Mouse (Mus musculus) cerebellum, adult 2 months (tissue): ENCODE data around the gene Zfp12. TPM values are rescaled to one million over a fixed set of nuclear protein-coding genes. Genes with fewer than 3 reads are reported as not detected.
A peak's percentile ranks its signal among the peaks of the same experiment; 100 is the strongest.

ENCODE experiments used
- DNase-seq, 2 experiments: peaks; one replicate each; pipeline ENCODE4 v3.0.0; 2021
- H3K27ac ChIP-seq: fragments of 200-500 bp; 2 replicates; pipeline ENCODE4 v1.5.1; 2012; ENCODE audit warnings: low read length, control low read depth, inconsistent platforms; ENCODE audit not compliant: insufficient read depth
- H3K27me3 ChIP-seq: fragments of 200-500 bp; 2 replicates; pipeline ENCODE4 v1.6.1; 2012; ENCODE audit warnings: inconsistent platforms, mild to moderate bottlenecking, low read length, moderate library complexity; ENCODE audit not compliant: control insufficient read depth, insufficient read depth
- H3K4me1 ChIP-seq: fragments of 200-500 bp; 2 replicates; pipeline ENCODE4 v1.6.1; 2011; ENCODE audit warnings: low read length; ENCODE audit not compliant: control insufficient read depth, insufficient read depth
- H3K4me3 ChIP-seq: fragments of 200-500 bp; replicated peaks from 2 replicates; pipeline ENCODE3; 2011; ENCODE audit warnings: mild to moderate bottlenecking, low read depth, low read length, control low read depth; ENCODE audit not compliant: insufficient read depth
- CTCF ChIP-seq: fragments of 200-500 bp; IDR thresholded peaks from 2 replicates; pipeline ENCODE4 v1.5.1; 2011; ENCODE audit warnings: low read depth, mild to moderate bottlenecking, control low read depth, low read length, moderate library complexity, borderline replicate concordance; ENCODE audit not compliant: insufficient read depth
- POLR2A ChIP-seq: fragments of 200-500 bp; IDR thresholded peaks from 2 replicates; pipeline ENCODE4 v1.6.1; 2011; ENCODE audit warnings: low read length, control low read depth, borderline replicate concordance; ENCODE audit not compliant: insufficient read depth
- WGBS: fragments of 180-500 bp; shearing (Covaris S2); methylation state at CpG from one replicate; pipeline ENCODE4 v1.1.7; 2018; 5-methylcytosine and 5-hydroxymethylcytosine counted together
- polyA plus RNA-seq: library from polyadenylated mRNA; depleted of rRNA; stranded (reverse); fragments of >200 nt; gene quantifications from 2 replicates; pipeline ENCODE4 v1.2.3, GENCODE M21; 2012

Zfp12 gene
- polyA plus RNA-seq, 1 experiment, result 28.5 TPM

GRCm38 (mm10) chr5:143253881-143254486 lies 19.0 kb downstream of the Zfp12 start:
- TF ChIP-seq POLR2A, result 0 out of 2 replicates have a peak, but pooled peaks have one; percentile 14
- TF ChIP-seq CTCF, result no peak
- Histone ChIP-seq H3K27me3 (no peaks in the 10 kb centered on the region), H3K27ac (peak overlapping the region; percentile 14; the same call in 1 of the 2 replicates), H3K4me1 (0 out of 2 replicates have a peak, but pooled peaks cover 6% of the 10 kb centered on the region), H3K4me3 (peak overlapping the region; percentile 79)
- 7% methylated on average over 81 of the region's 81 CpGs for WGBS
- DNase-seq, result peak; percentile 74 to 75

- TF ChIP-seq POLR2A (no peak), CTCF (no peak)
- peak overlapping the region; percentile 79 for H3K4me3 ChIP-seq
- H3K4me1 ChIP-seq, result 0 out of 2 replicates have a peak, but pooled peaks cover 6% of the 10 kb centered on the region
- no peaks in the 10 kb centered on the region for H3K27me3 ChIP-seq
- 35% methylated on average over 66 of the region's 66 CpGs for WGBS
- DNase-seq, result peak; percentile 62 to 73
- H3K27ac ChIP-seq, result peak overlapping the region; percentile 14; the same call in 1 of the 2 replicates
Observed at GRCm38 (mm10) chr5:143254487-143255130, 19.6 kb downstream of the Zfp12 start.

DNA sequence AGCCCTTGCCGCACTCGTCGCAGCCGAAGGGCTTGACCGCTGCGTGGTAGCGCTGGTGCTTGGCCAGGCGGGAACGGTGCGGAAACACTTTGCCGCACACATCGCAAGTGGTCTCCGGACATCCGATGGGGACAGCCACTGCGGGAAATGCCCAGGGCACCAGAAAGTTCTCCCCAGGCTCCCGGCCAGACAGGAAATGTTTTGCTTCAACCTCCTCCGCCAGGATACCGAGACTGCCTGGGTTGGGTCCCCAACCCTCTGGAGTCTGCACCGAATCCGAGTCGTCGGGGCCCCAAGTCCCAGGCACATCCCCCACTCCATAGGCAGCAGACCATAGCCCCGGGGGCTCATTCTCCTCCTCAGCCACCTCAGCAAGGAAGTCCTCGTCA lies 20.2 kb downstream of the Zfp12 start:
- Histone ChIP-seq H3K4me1 (0 out of 2 replicates have a peak, but pooled peaks cover 6% of the 10 kb centered on the region), H3K4me3 (peak overlapping the region; percentile 79), H3K27me3 (no peaks in the 10 kb centered on the region), H3K27ac (no peak overlapping the region)
- TF ChIP-seq POLR2A, result no peak
- TF ChIP-seq CTCF, result no peak
- WGBS, result 64% methylated on average over 24 of the region's 24 CpGs
- DNase-seq, result no peak

GRCm38 (mm10) chr5:143255802-143256201 lies 20.8 kb downstream of the Zfp12 start:
- no peak for DNase-seq
- H3K27ac ChIP-seq, result no peak overlapping the region
- H3K27me3 ChIP-seq, result no peaks in the 10 kb centered on the region
- H3K4me3 ChIP-seq, result no peak overlapping the region
- 97% methylated on average over 5 of the region's 5 CpGs for WGBS
- 0 out of 2 replicates have a peak, but pooled peaks cover 6% of the 10 kb centered on the region for H3K4me1 ChIP-seq
- TF ChIP-seq POLR2A, result no peak
- no peak for TF ChIP-seq CTCF

DNA sequence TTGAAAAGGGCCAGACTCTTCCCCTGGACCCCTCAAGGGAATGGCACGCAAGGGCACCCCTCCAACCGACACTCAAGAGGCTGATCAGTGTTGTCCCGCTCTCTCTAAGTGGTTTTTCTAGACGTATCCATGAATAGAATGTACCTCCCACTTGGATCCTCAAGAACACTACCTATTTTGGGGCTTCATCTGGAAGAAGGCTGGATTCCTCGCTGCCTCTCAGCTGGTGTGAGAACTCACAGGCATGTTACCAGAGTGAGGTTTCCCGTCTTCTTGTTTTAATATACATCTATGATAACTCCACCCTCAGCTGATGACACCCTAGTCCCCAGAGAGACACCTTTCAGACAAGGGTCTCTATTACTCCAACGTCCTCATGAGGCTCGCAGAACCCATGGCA lies 26.7 kb downstream of the Zfp12 start:
- Histone ChIP-seq H3K4me3 (no peak overlapping the region), H3K27me3 (no peaks in the 10 kb centered on the region), H3K27ac (no peak overlapping the region), H3K4me1 (peaks cover 15% of the 10 kb centered on the region)
- DNase-seq, result no peak
- no peak for TF ChIP-seq CTCF
- TF ChIP-seq POLR2A, result no peak
- 92% methylated on average over 8 of the region's 8 CpGs for WGBS

- Histone ChIP-seq H3K27me3 (no peaks in the 10 kb centered on the region), H3K4me3 (no peak overlapping the region), H3K27ac (no peak overlapping the region), H3K4me1 (peaks cover 26% of the 10 kb centered on the region)
- WGBS, result 72% methylated on average over 10 of the region's 10 CpGs
- TF ChIP-seq CTCF, result no peak
- no peak for TF ChIP-seq POLR2A
- DNase-seq, result peak; percentile 39 to 55
Observed at GRCm38 (mm10) chr5:143264689-143265088, 29.7 kb downstream of the Zfp12 start.

GRCm38 (mm10) chr5:143265409-143265808 lies 30.4 kb downstream of the Zfp12 start:
- no peak overlapping the region for H3K27ac ChIP-seq
- no peaks in the 10 kb centered on the region for H3K27me3 ChIP-seq
- peaks cover 26% of the 10 kb centered on the region for H3K4me1 ChIP-seq
- TF ChIP-seq POLR2A (no peak), CTCF (no peak)
- WGBS, result 40% methylated on average over 1 of the region's 1 CpGs
- no peak overlapping the region for H3K4me3 ChIP-seq
- DNase-seq, result no peak

- peaks cover 31% of the 10 kb centered on the region for H3K4me1 ChIP-seq
- no peak overlapping the region for H3K27ac ChIP-seq
- TF ChIP-seq CTCF, result no peak
- TF ChIP-seq POLR2A, result no peak
- H3K4me3 ChIP-seq, result no peak overlapping the region
- WGBS, result 59% methylated on average over 6 of the region's 6 CpGs
- no peak for DNase-seq
- no peaks in the 10 kb centered on the region for H3K27me3 ChIP-seq
Observed at GRCm38 (mm10) chr5:143266794-143267193, 31.8 kb downstream of the Zfp12 start.
